Mouse (Mus musculus): ENCODE results near the gene Hist1h3f. TPM values are rescaled to one million over a fixed set of nuclear protein-coding genes. Genes with fewer than 3 reads are reported as not detected.

The Hist1h3f gene
- polyA plus RNA-seq, 1 experiment from 2014 or later, result not detected

Other genes starting within 250 kb of the Hist1h3f start
- 23.5 TPM for gene Zfp322a, start 174.8 kb upstream of the Hist1h3f start, polyA plus RNA-seq (2014; fragmentation: Illumina TruSeq; extraction: RNeasy Lipid Tissue Mini Kit (QIAGEN cat#74804); ENCODE audit: low read depth, low replicate concordance)
- gene Abt1, start 120.2 kb upstream of the Hist1h3f start, polyA plus RNA-seq (2014; fragmentation: Illumina TruSeq; extraction: RNeasy Lipid Tissue Mini Kit (QIAGEN cat#74804); ENCODE audit: low read depth, low replicate concordance), result 1.7 TPM
- gene Btn1a1, start 78.2 kb upstream of the Hist1h3f start, polyA plus RNA-seq (2014; fragmentation: Illumina TruSeq; extraction: RNeasy Lipid Tissue Mini Kit (QIAGEN cat#74804); ENCODE audit: low read depth, low replicate concordance), result not detected
- gene Btn2a2, start 55.2 kb upstream of the Hist1h3f start, polyA plus RNA-seq (2014; fragmentation: Illumina TruSeq; extraction: RNeasy Lipid Tissue Mini Kit (QIAGEN cat#74804); ENCODE audit: low read depth, low replicate concordance), result not detected
- not detected for gene Hist1h4h, start 13.0 kb upstream of the Hist1h3f start, polyA plus RNA-seq (2014; fragmentation: Illumina TruSeq; extraction: RNeasy Lipid Tissue Mini Kit (QIAGEN cat#74804); ENCODE audit: low read depth, low replicate concordance)
- not detected for gene Hist1h2af, start 10.1 kb upstream of the Hist1h3f start, polyA plus RNA-seq (2014; fragmentation: Illumina TruSeq; extraction: RNeasy Lipid Tissue Mini Kit (QIAGEN cat#74804); ENCODE audit: low read depth, low replicate concordance)
- gene Hist1h3g, start 8.6 kb upstream of the Hist1h3f start, polyA plus RNA-seq (2014; fragmentation: Illumina TruSeq; extraction: RNeasy Lipid Tissue Mini Kit (QIAGEN cat#74804); ENCODE audit: low read depth, low replicate concordance), result not detected
- 0.37 TPM for gene Hist1h2bh, start 660 bp upstream of the Hist1h3f start, polyA plus RNA-seq (2014; fragmentation: Illumina TruSeq; extraction: RNeasy Lipid Tissue Mini Kit (QIAGEN cat#74804); ENCODE audit: low read depth, low replicate concordance)
- not detected for gene Hist1h4f, start 7.6 kb downstream of the Hist1h3f start, polyA plus RNA-seq (2014; fragmentation: Illumina TruSeq; extraction: RNeasy Lipid Tissue Mini Kit (QIAGEN cat#74804); ENCODE audit: low read depth, low replicate concordance)
- gene Hist1h1d, start 9.2 kb downstream of the Hist1h3f start, polyA plus RNA-seq (2014; fragmentation: Illumina TruSeq; extraction: RNeasy Lipid Tissue Mini Kit (QIAGEN cat#74804); ENCODE audit: low read depth, low replicate concordance), result 0.19 TPM
- gene Hist1h3e, start 18.3 kb downstream of the Hist1h3f start, polyA plus RNA-seq (2014; fragmentation: Illumina TruSeq; extraction: RNeasy Lipid Tissue Mini Kit (QIAGEN cat#74804); ENCODE audit: low read depth, low replicate concordance), result not detected
- not detected for gene Hist1h2ae, start 27.2 kb downstream of the Hist1h3f start, polyA plus RNA-seq (2014; fragmentation: Illumina TruSeq; extraction: RNeasy Lipid Tissue Mini Kit (QIAGEN cat#74804); ENCODE audit: low read depth, low replicate concordance)
- not detected for gene Hist1h2bg, start 27.3 kb downstream of the Hist1h3f start, polyA plus RNA-seq (2014; fragmentation: Illumina TruSeq; extraction: RNeasy Lipid Tissue Mini Kit (QIAGEN cat#74804); ENCODE audit: low read depth, low replicate concordance)
- gene Hist1h2bf, start 30.1 kb downstream of the Hist1h3f start, polyA plus RNA-seq (2014; fragmentation: Illumina TruSeq; extraction: RNeasy Lipid Tissue Mini Kit (QIAGEN cat#74804); ENCODE audit: low read depth, low replicate concordance), result not detected
- not detected for gene Hist1h2ad, start 30.3 kb downstream of the Hist1h3f start, polyA plus RNA-seq (2014; fragmentation: Illumina TruSeq; extraction: RNeasy Lipid Tissue Mini Kit (QIAGEN cat#74804); ENCODE audit: low read depth, low replicate concordance)
- not detected for gene Hist1h3d, start 31.7 kb downstream of the Hist1h3f start, polyA plus RNA-seq (2014; fragmentation: Illumina TruSeq; extraction: RNeasy Lipid Tissue Mini Kit (QIAGEN cat#74804); ENCODE audit: low read depth, low replicate concordance)
- gene Hist1h4d, start 37.5 kb downstream of the Hist1h3f start, polyA plus RNA-seq (2014; fragmentation: Illumina TruSeq; extraction: RNeasy Lipid Tissue Mini Kit (QIAGEN cat#74804); ENCODE audit: low read depth, low replicate concordance), result not detected
- gene Hist1h2be, start 77.1 kb downstream of the Hist1h3f start, polyA plus RNA-seq (2014; fragmentation: Illumina TruSeq; extraction: RNeasy Lipid Tissue Mini Kit (QIAGEN cat#74804); ENCODE audit: low read depth, low replicate concordance), result 0.95 TPM
- 0.45 TPM for gene Hist1h1e, start 78.5 kb downstream of the Hist1h3f start, polyA plus RNA-seq (2014; fragmentation: Illumina TruSeq; extraction: RNeasy Lipid Tissue Mini Kit (QIAGEN cat#74804); ENCODE audit: low read depth, low replicate concordance)
- gene Hist1h2ac, start 139.9 kb downstream of the Hist1h3f start, polyA plus RNA-seq (2014; fragmentation: Illumina TruSeq; extraction: RNeasy Lipid Tissue Mini Kit (QIAGEN cat#74804); ENCODE audit: low read depth, low replicate concordance), result 0.56 TPM
- gene Hist1h2bc, start 140.1 kb downstream of the Hist1h3f start, polyA plus RNA-seq (2014; fragmentation: Illumina TruSeq; extraction: RNeasy Lipid Tissue Mini Kit (QIAGEN cat#74804); ENCODE audit: low read depth, low replicate concordance), result 195 TPM
- not detected for gene Hist1h1t, start 151.8 kb downstream of the Hist1h3f start, polyA plus RNA-seq (2014; fragmentation: Illumina TruSeq; extraction: RNeasy Lipid Tissue Mini Kit (QIAGEN cat#74804); ENCODE audit: low read depth, low replicate concordance)
- gene Hist1h4c, start 154.4 kb downstream of the Hist1h3f start, polyA plus RNA-seq (2014; fragmentation: Illumina TruSeq; extraction: RNeasy Lipid Tissue Mini Kit (QIAGEN cat#74804); ENCODE audit: low read depth, low replicate concordance), result 0.72 TPM
- gene Hfe, start 166.8 kb downstream of the Hist1h3f start, polyA plus RNA-seq (2014; fragmentation: Illumina TruSeq; extraction: RNeasy Lipid Tissue Mini Kit (QIAGEN cat#74804); ENCODE audit: low read depth, low replicate concordance), result 40.9 TPM
- 9.8 TPM for gene Hist1h1c, start 194.8 kb downstream of the Hist1h3f start, polyA plus RNA-seq (2014; fragmentation: Illumina TruSeq; extraction: RNeasy Lipid Tissue Mini Kit (QIAGEN cat#74804); ENCODE audit: low read depth, low replicate concordance)
- not detected for gene Hist1h3c, start 201.6 kb downstream of the Hist1h3f start, polyA plus RNA-seq (2014; fragmentation: Illumina TruSeq; extraction: RNeasy Lipid Tissue Mini Kit (QIAGEN cat#74804); ENCODE audit: low read depth, low replicate concordance)
- not detected for gene Hist1h2bb, start 202.7 kb downstream of the Hist1h3f start, polyA plus RNA-seq (2014; fragmentation: Illumina TruSeq; extraction: RNeasy Lipid Tissue Mini Kit (QIAGEN cat#74804); ENCODE audit: low read depth, low replicate concordance)
- not detected for gene Hist1h2ab, start 207.1 kb downstream of the Hist1h3f start, polyA plus RNA-seq (2014; fragmentation: Illumina TruSeq; extraction: RNeasy Lipid Tissue Mini Kit (QIAGEN cat#74804); ENCODE audit: low read depth, low replicate concordance)
- gene Hist1h3b, start 208.2 kb downstream of the Hist1h3f start, polyA plus RNA-seq (2014; fragmentation: Illumina TruSeq; extraction: RNeasy Lipid Tissue Mini Kit (QIAGEN cat#74804); ENCODE audit: low read depth, low replicate concordance), result not detected
- gene Hist1h4b, start 213.0 kb downstream of the Hist1h3f start, polyA plus RNA-seq (2014; fragmentation: Illumina TruSeq; extraction: RNeasy Lipid Tissue Mini Kit (QIAGEN cat#74804); ENCODE audit: low read depth, low replicate concordance), result not detected
- gene Hist1h4a, start 217.2 kb downstream of the Hist1h3f start, polyA plus RNA-seq (2014; fragmentation: Illumina TruSeq; extraction: RNeasy Lipid Tissue Mini Kit (QIAGEN cat#74804); ENCODE audit: low read depth, low replicate concordance), result not detected
- gene Hist1h3a, start 218.3 kb downstream of the Hist1h3f start, polyA plus RNA-seq (2014; fragmentation: Illumina TruSeq; extraction: RNeasy Lipid Tissue Mini Kit (QIAGEN cat#74804); ENCODE audit: low read depth, low replicate concordance), result not detected
- gene Hist1h1a, start 219.6 kb downstream of the Hist1h3f start, polyA plus RNA-seq (2014; fragmentation: Illumina TruSeq; extraction: RNeasy Lipid Tissue Mini Kit (QIAGEN cat#74804); ENCODE audit: low read depth, low replicate concordance), result not detected
- not detected for gene Trim38, start 225.9 kb downstream of the Hist1h3f start, polyA plus RNA-seq (2014; fragmentation: Illumina TruSeq; extraction: RNeasy Lipid Tissue Mini Kit (QIAGEN cat#74804); ENCODE audit: low read depth, low replicate concordance)

Measured in liver, adult 10 weeks (tissue).